Mouse (Mus musculus) neural tube, embryonic 14.5 days (tissue): Measurements from ENCODE around the gene Cidec. TPM values are rescaled to one million over a fixed set of nuclear protein-coding genes. Genes with fewer than 3 reads are reported as not detected.

Source experiments
- ATAC-seq: fragments of 200-750 bp; cut with Nextera tagmentation; 2 replicates; pipeline ENCODE4 v1.8.0; 2017; ENCODE audit warnings: low read depth, mild to moderate bottlenecking, moderate TSS enrichment, moderate library complexity
- H3K27ac ChIP-seq: fragments of 300-500 bp; sonication (generic); 2 replicates; pipeline ENCODE4 v1.5.1; 2014; ENCODE audit warnings: low read depth, mild to moderate bottlenecking, control low read depth, low read length, moderate library complexity, mixed read lengths
- H3K27me3 ChIP-seq: fragments of 300-500 bp; sonication (generic); 2 replicates; pipeline ENCODE4 v1.6.1; 2014; ENCODE audit warnings: low read length; ENCODE audit not compliant: control insufficient read depth, insufficient read depth
- H3K36me3 ChIP-seq: fragments of 300-500 bp; sonication (generic); 2 replicates; pipeline ENCODE4 v1.6.1; 2014; ENCODE audit warnings: low read length, mixed read lengths; ENCODE audit not compliant: control insufficient read depth, insufficient read depth
- H3K4me1 ChIP-seq: fragments of 300-500 bp; sonication (generic); 2 replicates; pipeline ENCODE4 v1.6.1; 2014; ENCODE audit warnings: low read length; ENCODE audit not compliant: control insufficient read depth, insufficient read depth
- H3K4me2 ChIP-seq: fragments of 300-500 bp; sonication (generic); 2 replicates; pipeline ENCODE4 v1.6.1; 2014; ENCODE audit warnings: mild to moderate bottlenecking, low read depth, low read length, control low read depth
- H3K4me3 ChIP-seq: fragments of 300-500 bp; sonication (generic); 2 replicates; pipeline ENCODE4 v1.5.1; 2014; ENCODE audit warnings: low read depth, low read length, control low read depth, mixed read lengths
- H3K9ac ChIP-seq: fragments of 300-500 bp; sonication (generic); replicated peaks from 2 replicates; pipeline ENCODE4 v1.6.1; 2014; ENCODE audit warnings: low read depth, mild to moderate bottlenecking, control low read depth, low read length, mixed read lengths
- H3K9me3 ChIP-seq: fragments of 300-500 bp; sonication (generic); 2 replicates; pipeline ENCODE4 v1.6.1; 2016; ENCODE audit warnings: low read length; ENCODE audit not compliant: control insufficient read depth
- WGBS: fragments of 180-500 bp; shearing (Covaris S2); extraction: QIAGEN DNeasy Blood & Tissue Kit; methylation state at CpG from one replicate; pipeline ENCODE4 v1.1.7; 2014; 5-methylcytosine and 5-hydroxymethylcytosine counted together
- microRNA-seq: library from miRNA; unstranded; fragments of <30 nt; microRNA quantifications from one replicate; pipeline ENCODE4, GENCODE M21; 2016
- polyA plus RNA-seq: library from polyadenylated mRNA; unstranded; fragments of >200 nt; fragmentation: Nextera tagmentation; extraction: Ambion mirVana; gene quantifications from 2 replicates; pipeline ENCODE4 v1.2.1, GENCODE M21; 2014

Cidec gene
- polyA plus RNA-seq, 1 experiment from 2014 or later: not detected

GRCm38 (mm10) chr6:113377496-113378385 is 57.8 kb downstream of the Cidec start, which contains the start of the genes Tada3 and Arpc4:
TSS of gene Tada3 (minus strand) at chr6:113377883.
TSS of gene Arpc4 (plus strand) at chr6:113378115.
- Histone ChIP-seq H3K9ac (peak within 1 kb of the TSS; percentile 93), H3K9me3 (no peaks in the 10 kb centered on the region), H3K27ac (peak within 1 kb of the TSS; percentile 91), H3K36me3 (peaks cover 44% of the 10 kb centered on the region), H3K27me3 (no peaks in the 10 kb centered on the region), H3K4me3 (peak within 1 kb of the TSS; percentile 96), H3K4me1 (peaks cover 12% of the 10 kb centered on the region), H3K4me2 (peak within 1 kb of the TSS; percentile 98)
- ATAC-seq: peak; percentile 95
- under 1% methylated on average over 57 of the region's 61 CpGs for WGBS

- peaks cover 12% of the 10 kb centered on the region for H3K4me1 ChIP-seq
- H3K4me3 ChIP-seq: peak overlapping the region; percentile 96
- 13% methylated on average over 7 of the region's 7 CpGs for WGBS
- ATAC-seq: no peak
- H3K36me3 ChIP-seq: peaks cover 46% of the 10 kb centered on the region
- H3K4me2 ChIP-seq: peak overlapping the region; percentile 98
- H3K9me3 ChIP-seq: no peaks in the 10 kb centered on the region
- peak overlapping the region; percentile 91 for H3K27ac ChIP-seq
- no peaks in the 10 kb centered on the region for H3K27me3 ChIP-seq
- H3K9ac ChIP-seq: peak overlapping the region; percentile 93
Observed at GRCm38 (mm10) chr6:113377172-113377495, 58.4 kb downstream of the Cidec start.

Small RNA genes lying within 50 kb of the gene (microRNA-seq; reads per million reads assigned to microRNA genes)
- not detected for gene Gm24387

Other genes starting within 250 kb of the Cidec start
- gene Lhfpl4, start 240.4 kb downstream of the Cidec start, polyA plus RNA-seq: 21.5 and 21.9 TPM in 2 replicates
- 30.6 and 38.3 TPM in 2 replicates for gene Mtmr14, start 197.9 kb downstream of the Cidec start, polyA plus RNA-seq
- 1.1 and 2.6 TPM in 2 replicates for gene Cpne9, start 153.5 kb downstream of the Cidec start, polyA plus RNA-seq
- 14.3 and 17.8 TPM in 2 replicates for gene Brpf1, start 128.6 kb downstream of the Cidec start, polyA plus RNA-seq
- gene Ogg1, start 108.8 kb downstream of the Cidec start, polyA plus RNA-seq: 7.6 and 8.9 TPM in 2 replicates
- gene Camk1, start 91.8 kb downstream of the Cidec start, polyA plus RNA-seq: 93.6 and 110 TPM in 2 replicates
- gene Tada3, start 57.9 kb downstream of the Cidec start, polyA plus RNA-seq: 66.3 and 78.5 TPM in 2 replicates
- gene Arpc4, start 57.6 kb downstream of the Cidec start, polyA plus RNA-seq: 238 and 253 TPM in 2 replicates
- 8.9 and 9.1 TPM in 2 replicates for gene Ttll3, start 46.5 kb downstream of the Cidec start, polyA plus RNA-seq
- gene Rpusd3, start 16.4 kb downstream of the Cidec start, polyA plus RNA-seq: 19.7 and 23.6 TPM in 2 replicates
- 91.1 and 96.4 TPM in 2 replicates for gene Jagn1, start 6.8 kb upstream of the Cidec start, polyA plus RNA-seq
- 0.21 and 0.28 TPM in 2 replicates for gene Il17re, start 22.7 kb upstream of the Cidec start, polyA plus RNA-seq
- gene Il17rc, start 35.7 kb upstream of the Cidec start, polyA plus RNA-seq: 1.6 and 2.4 TPM in 2 replicates
- 66.4 and 72.4 TPM in 2 replicates for gene Creld1, start 47.5 kb upstream of the Cidec start, polyA plus RNA-seq
- gene Prrt3, start 66.2 kb upstream of the Cidec start, polyA plus RNA-seq: 8.4 and 9.1 TPM in 2 replicates
- gene Emc3, start 95.9 kb upstream of the Cidec start, polyA plus RNA-seq: 111 and 116 TPM in 2 replicates
- gene Fancd2, start 95.9 kb upstream of the Cidec start, polyA plus RNA-seq: 1.2 and 1.5 TPM in 2 replicates
- not detected in 2 replicates for gene Fancd2os, start 165.0 kb upstream of the Cidec start, polyA plus RNA-seq
- 260 and 276 TPM in 2 replicates for gene Brk1, start 169.0 kb upstream of the Cidec start, polyA plus RNA-seq
- gene Vhl, start 188.2 kb upstream of the Cidec start, polyA plus RNA-seq: 83.1 and 84.7 TPM in 2 replicates
- gene Irak2, start 202.7 kb upstream of the Cidec start, polyA plus RNA-seq: 1.5 and 2.5 TPM in 2 replicates